Mouse (Mus musculus): ENCODE results near the gene Tas2r129.
"Not testable (repeated sequence)": the region's sequence is repeated elsewhere in the genome, so short reads cannot be mapped to it uniquely, and the experiment has no call there.

Gene Tas2r129

DNA sequence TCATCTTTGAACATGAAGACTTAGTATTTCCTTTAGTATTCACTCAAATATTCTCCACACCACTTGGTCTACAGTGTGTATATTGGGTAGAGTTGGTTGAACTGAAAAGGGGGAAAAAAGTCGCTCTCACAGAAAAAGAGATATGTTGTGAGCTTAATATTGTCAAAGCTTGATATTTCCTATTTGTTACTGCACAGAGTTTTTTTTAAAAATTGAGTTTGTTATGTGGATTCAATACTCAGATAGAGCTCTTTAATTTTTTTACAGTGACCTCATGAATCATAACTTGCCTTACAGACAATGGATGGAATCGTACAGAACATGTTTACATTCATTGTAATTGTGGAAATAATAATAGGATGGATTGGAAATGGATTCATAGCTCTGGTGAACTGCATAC, at the start of gene Tas2r129:
TSS of gene Tas2r129 (plus strand) at position 301 of the 400 bp plus-strand sequence.
- DNase-seq (ENCODE audit: extremely low spot score, low read depth, low spot score), result no peak

DNA sequence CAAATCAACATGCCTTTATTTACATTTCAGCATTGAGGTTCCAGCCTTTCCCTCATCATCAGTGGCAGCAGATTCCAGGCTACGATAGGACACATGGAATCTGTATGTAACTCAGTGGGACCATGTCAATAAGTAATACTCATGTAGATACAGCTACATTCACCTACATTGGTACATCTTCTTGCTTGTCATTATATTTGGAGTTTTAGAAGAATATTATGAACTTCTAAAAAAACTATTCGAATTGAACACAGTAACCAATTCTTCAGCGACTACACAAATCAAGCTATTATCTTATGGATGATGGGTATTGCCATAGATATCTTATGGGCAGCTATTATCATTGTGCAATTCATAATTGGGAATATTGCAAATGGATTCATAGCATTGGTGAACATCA, 41.6 kb upstream of the Tas2r129 start, which contains the start of gene Tas2r125:
TSS of gene Tas2r125 (plus strand) at position 301 of the 400 bp plus-strand sequence.
- DNase-seq (ENCODE audit: extremely low spot score, low read depth, low spot score), result no peak

GRCm38 (mm10) chr6:132941376-132941775, 9.5 kb upstream of the Tas2r129 start:
- not testable (repeated sequence) for DNase-seq (ENCODE audit: extremely low spot score, low read depth, low spot score)

- DNase-seq (ENCODE audit: extremely low spot score, low read depth, low spot score), result no peak
These were observed 6.9 kb downstream of the Tas2r129 start, which contains the start of gene Tas2r131 for GRCm38 (mm10) chr6:132957819-132958218. Tas2r131 (minus strand) TSS chr6:132957919.

DNA sequence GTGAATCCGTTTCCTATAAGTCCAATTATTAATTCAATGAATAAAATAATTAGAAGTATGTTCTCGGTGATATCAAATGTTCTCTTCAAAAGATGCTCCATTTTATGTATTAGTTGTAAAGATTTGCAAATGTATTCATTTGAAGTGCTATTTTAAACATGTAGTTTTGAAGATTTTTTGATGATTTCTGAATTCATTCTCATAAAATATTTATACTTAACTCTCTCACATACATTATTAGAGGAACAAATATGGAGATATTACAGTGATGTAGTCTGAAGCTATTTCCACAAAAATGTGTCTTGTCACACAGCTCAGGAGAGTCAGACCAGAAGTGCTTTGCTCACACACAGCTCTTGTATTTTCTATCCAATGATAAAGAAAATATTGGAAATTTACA, 30.0 kb downstream of the Tas2r129 start, which contains the start of gene Tas2r109:
TSS of gene Tas2r109 (minus strand) at position 101 of the 400 bp plus-strand sequence.
- DNase-seq (ENCODE audit: extremely low spot score, low read depth, low spot score), result no peak
